Mouse (Mus musculus) G1E (cell line): Measurements from ENCODE around the gene Zfp384. TPM values are rescaled to one million over a fixed set of nuclear protein-coding genes. Genes with fewer than 3 reads are reported as not detected.

Experiments used
- ATAC-seq: 2 replicates; pipeline ENCODE4 v1.8.0; 2016; ENCODE audit warnings: mild to moderate bottlenecking; ENCODE audit not compliant: insufficient number of reproducible peaks, poor library complexity, low FRiP score, severe bottlenecking; ENCODE audit errors: extremely low read depth
- DNase-seq: peaks from one replicate; pipeline ENCODE4 v3.0.0; 2012; ENCODE audit warnings: low spot score
- H3K27me3 ChIP-seq: 2 replicates; pipeline ENCODE4 v1.6.1; 2012; ENCODE audit warnings: mild to moderate bottlenecking, low read length, inconsistent platforms; ENCODE audit not compliant: insufficient read depth
- H3K36me3 ChIP-seq: replicated peaks from 2 replicates; pipeline ENCODE3; 2012; ENCODE audit warnings: mild to moderate bottlenecking, inconsistent platforms
- H3K4me1 ChIP-seq: 2 replicates; pipeline ENCODE4 v1.6.1; 2012; ENCODE audit warnings: low read depth, low read length, inconsistent platforms, mixed read lengths; ENCODE audit not compliant: insufficient read depth
- H3K4me3 ChIP-seq: 2 replicates; pipeline ENCODE4 v1.5.1; 2012; ENCODE audit warnings: low read depth, mild to moderate bottlenecking, inconsistent platforms, low read length, moderate library complexity, mixed read lengths
- H3K9me3 ChIP-seq: replicated peaks from 2 replicates; pipeline ENCODE4 v1.6.1; 2012; ENCODE audit warnings: inconsistent platforms
- CTCF ChIP-seq: IDR thresholded peaks from 2 replicates; pipeline ENCODE4 v1.5.1; 2012; ENCODE audit warnings: low read depth, low read length, inconsistent platforms, mixed read lengths
- GATA1 ChIP-seq: IDR thresholded peaks from 2 replicates; pipeline ENCODE4 v1.6.1; 2012; ENCODE audit warnings: borderline replicate concordance, low read length, inconsistent platforms, mixed read lengths
- GATA2 ChIP-seq: IDR thresholded peaks from 2 replicates; pipeline ENCODE4 v1.6.1; 2012; ENCODE audit warnings: low read depth, low read length, inconsistent platforms, borderline replicate concordance
- POLR2AphosphoS5 ChIP-seq: IDR thresholded peaks from 2 replicates; pipeline ENCODE4 v1.6.1; 2012; ENCODE audit warnings: low read depth, low read length, inconsistent platforms; ENCODE audit not compliant: insufficient replicate concordance
- TAL1 ChIP-seq: conservative IDR thresholded peaks from 2 replicates; pipeline ENCODE4 v1.6.1; 2012; ENCODE audit warnings: low read depth, low read length, inconsistent platforms, mixed read lengths
- polyA plus RNA-seq: library from polyadenylated mRNA; stranded (reverse); fragments of >175 nt; gene quantifications from 2 replicates; pipeline ENCODE4 v1.2.3, GENCODE M21; 2012
- total RNA-seq, 2 experiments: library from RNA; stranded (forward) in 1 of 2; stranded (reverse) in 1 of 2; fragments of 200-1000 nt in 1 of 2; fragments of >200 nt in 1 of 2; fragmentation: Nextera tagmentation in 1 of 2; gene quantifications; 2 replicates each; pipeline ENCODE4 v1.2.3; 2014 to 2017

The Zfp384 gene
- total RNA-seq (2014; fragmentation: Nextera tagmentation) (71.2 and 79.6 TPM in 2 replicates), total RNA-seq (2017) (22.9 and 25.7 TPM in 2 replicates), polyA plus RNA-seq (51.7 and 52.8 TPM in 2 replicates)

GRCm38 (mm10) chr6:125009129-125009180, at the start of gene Zfp384:
Zfp384 (plus strand) TSS chr6:125009145.
- H3K4me1 ChIP-seq, result peaks cover 44% of the 10 kb centered on the region

GRCm38 (mm10) chr6:124959960-124960359, 49.0 kb upstream of the Zfp384 start:
- no peaks in the 10 kb centered on the region for H3K27me3 ChIP-seq
- ATAC-seq, result no peak
- H3K36me3 ChIP-seq, result peaks cover 89% of the 10 kb centered on the region
- TF ChIP-seq TAL1 (no peak), GATA2 (no peak), POLR2AphosphoS5 (no peak), CTCF (no peak), GATA1 (no peak)
- peaks cover 47% of the 10 kb centered on the region for H3K4me1 ChIP-seq
- DNase-seq, result no peak
- H3K4me3 ChIP-seq, result no peak overlapping the region
- no peaks in the 10 kb centered on the region for H3K9me3 ChIP-seq

More at GRCm38 (mm10) chr6:125009129-125009180, at the start of gene Zfp384:
- DNase-seq, result no peak
- no peak for ATAC-seq
- peaks cover 2% of the 10 kb centered on the region; the same call in 1 of the 2 replicates for H3K27me3 ChIP-seq
- no peak for TF ChIP-seq TAL1
- TF ChIP-seq GATA1, result no peak
- peak within 1 kb of the TSS; percentile 83 for H3K4me3 ChIP-seq
- no peaks in the 10 kb centered on the region for H3K9me3 ChIP-seq
- H3K36me3 ChIP-seq, result peaks cover 44% of the 10 kb centered on the region

GRCm38 (mm10) chr6:124961021-124961420, 47.9 kb upstream of the Zfp384 start:
- H3K4me3 ChIP-seq, result no peak overlapping the region
- TF ChIP-seq CTCF, result no peak
- TF ChIP-seq GATA2, result no peak
- no peak for TF ChIP-seq GATA1
- TF ChIP-seq POLR2AphosphoS5, result no peak
- no peak for TF ChIP-seq TAL1
- H3K27me3 ChIP-seq, result no peaks in the 10 kb centered on the region
- peaks cover 79% of the 10 kb centered on the region for H3K36me3 ChIP-seq
- ATAC-seq (no peak), DNase-seq (no peak)
- H3K9me3 ChIP-seq, result no peaks in the 10 kb centered on the region
- H3K4me1 ChIP-seq, result peaks cover 49% of the 10 kb centered on the region

- DNase-seq (peak; percentile 26), ATAC-seq (no peak)
- Histone ChIP-seq H3K4me1 (peaks cover 54% of the 10 kb centered on the region), H3K27me3 (no peaks in the 10 kb centered on the region), H3K4me3 (peak overlapping the region; percentile 84), H3K9me3 (no peaks in the 10 kb centered on the region; the same call in 1 of the 2 replicates), H3K36me3 (peaks cover 63% of the 10 kb centered on the region)
- TF ChIP-seq CTCF (no peak), GATA2 (no peak), GATA1 (no peak), TAL1 (no peak), POLR2AphosphoS5 (no peak)
Measured at GRCm38 (mm10) chr6:124964638-124965037, 44.3 kb upstream of the Zfp384 start.

GRCm38 (mm10) chr6:124965088-124965719, 43.7 kb upstream of the Zfp384 start, which contains the start of gene Cops7a:
Cops7a (minus strand) TSS chr6:124965538.
- TF ChIP-seq TAL1 (no peak), POLR2AphosphoS5 (no peak), GATA1 (no peak), CTCF (no peak), GATA2 (no peak)
- Histone ChIP-seq H3K9me3 (no peaks in the 10 kb centered on the region; the same call in 1 of the 2 replicates), H3K4me3 (peak within 1 kb of the TSS; percentile 84), H3K4me1 (peaks cover 50% of the 10 kb centered on the region), H3K27me3 (no peaks in the 10 kb centered on the region), H3K36me3 (peaks cover 57% of the 10 kb centered on the region)
- peak; percentile 91 for DNase-seq
- peak; percentile 82 for ATAC-seq

GRCm38 (mm10) chr6:124965747-124966146, 43.2 kb upstream of the Zfp384 start:
- Histone ChIP-seq H3K9me3 (no peaks in the 10 kb centered on the region; the same call in 1 of the 2 replicates), H3K4me3 (peak overlapping the region; percentile 84), H3K4me1 (peaks cover 48% of the 10 kb centered on the region), H3K27me3 (no peaks in the 10 kb centered on the region), H3K36me3 (peaks cover 52% of the 10 kb centered on the region)
- DNase-seq (no peak), ATAC-seq (no peak)
- TF ChIP-seq TAL1 (no peak), POLR2AphosphoS5 (no peak), GATA2 (no peak), CTCF (no peak)
